Mouse (Mus musculus): ENCODE data around the gene Gm11758. TPM values are rescaled to one million over a fixed set of nuclear protein-coding genes. Genes with fewer than 3 reads are reported as not detected.

The Gm11758 gene
- not detected for polyA plus RNA-seq (2017; shearing (Covaris generic))

DNA sequence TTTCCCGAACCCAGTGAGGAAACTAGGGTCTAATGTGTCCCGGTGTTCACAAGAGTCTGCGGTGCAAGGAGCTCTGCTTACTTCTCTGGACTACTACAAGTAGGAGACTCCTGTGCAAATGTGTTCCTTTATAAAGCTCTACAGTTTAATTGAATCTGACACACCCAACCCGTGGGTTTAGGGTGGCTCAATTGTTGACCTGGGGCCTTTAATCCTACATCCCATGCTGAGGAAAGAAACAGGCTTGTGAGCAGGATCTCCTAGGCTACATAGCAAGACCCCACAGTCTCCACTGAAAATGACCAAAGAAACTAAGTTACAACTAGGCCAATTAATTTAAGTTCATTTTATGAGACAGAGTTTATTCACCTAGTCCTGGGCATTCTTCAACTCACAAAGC lies at the start of gene Gm11758:
TSS of gene Gm11758 (minus strand) at position 101 of the 400 bp plus-strand sequence.

DNA sequence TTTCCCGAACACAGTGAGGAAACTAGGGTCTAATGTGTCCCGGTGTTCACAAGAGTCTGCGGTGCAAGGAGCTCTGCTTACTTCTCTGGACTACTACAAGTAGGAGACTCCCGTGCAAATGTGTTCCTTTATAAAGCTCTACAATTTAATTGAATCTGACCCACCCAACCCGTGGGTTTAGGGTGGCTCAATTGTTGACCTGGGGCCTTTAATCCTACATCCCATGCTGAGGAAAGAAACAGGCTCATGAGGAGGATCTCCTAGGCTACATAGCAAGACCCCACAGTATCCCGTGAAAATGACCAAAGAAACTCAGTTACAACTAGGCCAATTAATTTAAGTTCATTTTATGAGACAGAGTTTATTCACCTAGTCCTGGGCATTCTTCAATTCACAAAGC lies 44.6 kb upstream of the Gm11758 start, which contains the start of gene Gm11756:
TSS of gene Gm11756 (minus strand) at position 101 of the 400 bp plus-strand sequence.

DNA sequence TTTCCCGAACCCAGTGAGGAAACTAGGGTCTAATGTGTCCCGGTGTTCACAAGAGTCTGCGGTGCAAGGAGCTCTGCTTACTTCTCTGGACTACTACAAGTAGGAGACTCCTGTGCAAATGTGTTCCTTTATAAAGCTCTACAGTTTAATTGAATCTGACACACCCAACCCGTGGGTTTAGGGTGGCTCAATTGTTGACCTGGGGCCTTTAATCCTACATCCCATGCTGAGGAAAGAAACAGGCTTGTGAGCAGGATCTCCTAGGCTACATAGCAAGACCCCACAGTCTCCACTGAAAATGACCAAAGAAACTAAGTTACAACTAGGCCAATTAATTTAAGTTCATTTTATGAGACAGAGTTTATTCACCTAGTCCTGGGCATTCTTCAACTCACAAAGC lies 29.8 kb upstream of the Gm11758 start, which contains the start of gene Gm13871:
TSS of gene Gm13871 (minus strand) at position 101 of the 400 bp plus-strand sequence.

DNA sequence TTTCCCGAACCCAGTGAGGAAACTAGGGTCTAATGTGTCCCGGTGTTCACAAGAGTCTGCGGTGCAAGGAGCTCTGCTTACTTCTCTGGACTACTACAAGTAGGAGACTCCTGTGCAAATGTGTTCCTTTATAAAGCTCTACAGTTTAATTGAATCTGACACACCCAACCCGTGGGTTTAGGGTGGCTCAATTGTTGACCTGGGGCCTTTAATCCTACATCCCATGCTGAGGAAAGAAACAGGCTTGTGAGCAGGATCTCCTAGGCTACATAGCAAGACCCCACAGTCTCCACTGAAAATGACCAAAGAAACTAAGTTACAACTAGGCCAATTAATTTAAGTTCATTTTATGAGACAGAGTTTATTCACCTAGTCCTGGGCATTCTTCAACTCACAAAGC lies 14.9 kb upstream of the Gm11758 start, which contains the start of gene Gm11757:
TSS of gene Gm11757 (minus strand) at position 101 of the 400 bp plus-strand sequence.

Other genes starting within 250 kb of the Gm11758 start
- gene Gm11236, start 238.1 kb downstream of the Gm11758 start, polyA plus RNA-seq (2017; shearing (Covaris generic)): not detected
- not detected for gene Gm11239, start 207.9 kb downstream of the Gm11758 start, polyA plus RNA-seq (2017; shearing (Covaris generic))
- gene Gm428, start 192.8 kb downstream of the Gm11758 start, polyA plus RNA-seq (2017; shearing (Covaris generic)): not detected
- gene Rasef, start 85.3 kb downstream of the Gm11758 start, polyA plus RNA-seq (2017; shearing (Covaris generic)): under 1 TPM; 0.20 to 0.74 TPM
- not detected for gene Gm11757, start 14.8 kb upstream of the Gm11758 start, polyA plus RNA-seq (2017; shearing (Covaris generic))
- not detected for gene Gm13871, start 29.7 kb upstream of the Gm11758 start, polyA plus RNA-seq (2017; shearing (Covaris generic))
- gene Gm11756, start 44.5 kb upstream of the Gm11758 start, polyA plus RNA-seq (2017; shearing (Covaris generic)): not detected
- not detected for gene 2310002L09Rik, start 74.6 kb upstream of the Gm11758 start, polyA plus RNA-seq (2017; shearing (Covaris generic))
- gene Frmd3, start 137.2 kb upstream of the Gm11758 start, polyA plus RNA-seq (2017; shearing (Covaris generic)): under 1 TPM in 1 of 2 experiments, not detected in 1; 0.12 TPM